Mouse (Mus musculus): ENCODE results near the gene 4930451I11Rik.

Gene 4930451I11Rik

GRCm38 (mm10) chr7:126799468-126800268, 31.8 kb downstream of the 4930451I11Rik start:
- DNase-seq (ENCODE audit: low read depth): no peak

DNA sequence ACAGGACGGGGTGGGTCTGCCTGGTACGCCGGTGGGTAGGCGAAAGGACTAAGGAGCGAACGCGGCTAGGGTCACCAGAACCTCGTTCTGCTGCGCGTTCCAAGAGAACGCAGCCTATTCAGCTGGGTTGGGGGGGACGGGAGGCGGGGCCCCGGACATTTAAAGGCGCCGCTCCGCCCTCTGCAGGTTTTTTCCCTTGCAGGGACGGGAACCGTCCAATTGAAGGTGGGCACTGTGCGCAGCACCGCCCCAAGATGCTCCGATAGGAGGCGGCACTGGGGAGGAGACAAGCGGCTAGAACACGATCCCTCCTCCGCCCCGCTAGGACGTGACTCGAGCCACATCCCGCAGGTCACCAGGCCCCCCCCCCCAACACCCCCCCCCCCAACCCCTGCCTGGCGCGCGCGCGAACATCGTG, 32.4 kb downstream of the 4930451I11Rik start:
- peak; percentile 98 for DNase-seq (ENCODE audit: low read depth)

- peak; percentile 78 for DNase-seq (ENCODE audit: low read depth)
Observed at GRCm38 (mm10) chr7:126798127-126799049, 33.1 kb downstream of the 4930451I11Rik start.

DNA sequence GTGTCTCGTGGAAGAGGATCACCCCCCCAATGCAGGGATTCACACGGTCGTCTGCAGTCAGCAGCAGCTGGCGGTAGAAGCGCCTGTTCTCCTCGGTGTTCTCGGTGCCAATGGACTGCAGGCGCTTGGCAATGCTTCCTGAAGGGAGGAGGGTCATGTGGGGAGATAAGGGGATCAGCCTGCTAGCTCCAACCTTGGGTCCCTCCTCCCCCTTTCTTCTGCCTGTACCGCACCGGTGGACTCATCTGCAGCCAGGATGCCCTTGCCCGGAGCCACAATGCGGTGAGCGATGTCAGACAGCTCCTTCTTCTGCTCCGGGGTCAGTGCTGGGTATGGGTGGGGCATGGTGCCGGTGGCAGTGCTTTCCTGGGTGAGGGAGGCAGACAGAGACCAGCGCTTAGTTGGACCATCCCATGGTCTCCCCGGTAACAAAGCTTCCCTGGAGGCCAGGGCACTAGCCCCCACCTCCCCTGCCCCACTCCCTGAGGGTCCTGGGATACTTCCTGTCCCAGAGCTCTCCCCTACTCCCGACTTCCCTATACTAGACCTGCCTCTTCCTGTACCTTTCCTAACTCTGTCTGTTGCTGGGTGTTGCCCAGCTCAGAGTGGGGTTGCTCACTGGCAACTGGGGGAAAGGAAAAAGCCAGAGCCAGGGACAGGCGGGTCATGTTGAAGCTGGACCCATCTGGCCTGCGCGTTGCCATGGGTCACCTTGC, 33.9 kb downstream of the 4930451I11Rik start, which contains the start of gene Fam57b:
Gene Fam57b (plus strand): TSS at position 258 of the 716 bp plus-strand sequence.
- DNase-seq (ENCODE audit: low read depth): peak; percentile 37

GRCm38 (mm10) chr7:126796350-126796932, 35.0 kb downstream of the 4930451I11Rik start:
- peak; percentile 71 for DNase-seq (ENCODE audit: low read depth)

DNA sequence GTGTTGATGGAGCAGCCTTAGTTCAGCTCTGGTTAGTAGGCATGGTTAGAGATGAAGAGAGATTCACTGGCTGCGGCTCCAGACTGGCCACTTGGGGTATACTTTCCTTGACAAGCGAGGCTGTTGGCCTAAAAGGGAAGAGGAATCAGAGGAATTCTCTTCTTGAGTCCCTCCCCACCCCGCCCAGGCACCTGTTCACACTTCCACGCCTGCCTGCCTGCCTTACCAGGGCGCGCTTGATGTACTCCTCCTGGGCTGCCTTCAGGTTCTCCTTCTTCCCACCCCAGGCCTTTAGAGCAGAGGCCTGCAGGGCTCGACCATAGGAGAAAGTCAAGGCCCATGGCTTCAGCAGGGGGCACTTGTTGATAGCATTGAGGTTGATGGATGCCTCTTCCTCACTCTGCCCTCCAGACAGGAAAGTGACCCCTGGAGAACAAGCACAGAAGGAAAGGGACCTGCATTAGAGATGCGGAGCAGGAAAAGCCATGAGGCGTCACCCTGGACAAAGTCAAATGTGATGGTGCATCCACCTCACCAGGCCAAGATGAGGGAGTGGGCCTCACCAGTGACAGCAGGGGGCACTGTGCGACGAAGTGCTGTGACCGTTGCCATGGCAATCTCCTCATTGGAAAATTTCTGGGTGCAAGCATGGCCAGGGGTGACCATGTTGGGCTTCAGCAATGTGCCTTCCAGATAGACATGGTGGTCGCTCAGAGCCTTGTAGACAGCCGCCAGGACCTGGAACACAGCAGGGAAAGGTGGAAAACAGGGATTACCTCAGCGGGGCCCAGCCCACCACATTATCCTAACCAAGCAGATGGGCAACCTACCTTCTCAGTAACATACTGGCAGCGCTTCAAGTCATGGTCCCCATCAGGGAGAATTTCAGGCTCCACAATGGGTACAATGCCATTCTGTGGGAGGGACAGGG, 35.8 kb downstream of the 4930451I11Rik start:
- DNase-seq (ENCODE audit: low read depth): no peak

DNA sequence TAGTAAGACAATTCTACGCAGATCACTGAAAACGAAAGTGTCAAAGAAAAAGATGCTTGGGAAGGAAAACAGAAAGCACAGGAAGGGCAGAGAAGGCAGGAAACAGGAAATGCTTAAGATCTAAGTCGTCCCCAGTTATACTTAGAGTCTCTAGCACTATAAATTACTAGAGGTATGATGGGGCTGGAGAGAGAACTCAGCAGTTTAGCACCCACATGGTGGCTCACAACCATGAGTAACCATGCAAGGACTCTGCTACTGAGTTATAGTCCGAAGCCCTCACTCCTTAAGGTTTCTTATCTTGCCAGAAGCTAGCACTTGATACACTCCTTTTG, 37.2 kb downstream of the 4930451I11Rik start:
- DNase-seq (ENCODE audit: low read depth): peak; percentile 78

DNA sequence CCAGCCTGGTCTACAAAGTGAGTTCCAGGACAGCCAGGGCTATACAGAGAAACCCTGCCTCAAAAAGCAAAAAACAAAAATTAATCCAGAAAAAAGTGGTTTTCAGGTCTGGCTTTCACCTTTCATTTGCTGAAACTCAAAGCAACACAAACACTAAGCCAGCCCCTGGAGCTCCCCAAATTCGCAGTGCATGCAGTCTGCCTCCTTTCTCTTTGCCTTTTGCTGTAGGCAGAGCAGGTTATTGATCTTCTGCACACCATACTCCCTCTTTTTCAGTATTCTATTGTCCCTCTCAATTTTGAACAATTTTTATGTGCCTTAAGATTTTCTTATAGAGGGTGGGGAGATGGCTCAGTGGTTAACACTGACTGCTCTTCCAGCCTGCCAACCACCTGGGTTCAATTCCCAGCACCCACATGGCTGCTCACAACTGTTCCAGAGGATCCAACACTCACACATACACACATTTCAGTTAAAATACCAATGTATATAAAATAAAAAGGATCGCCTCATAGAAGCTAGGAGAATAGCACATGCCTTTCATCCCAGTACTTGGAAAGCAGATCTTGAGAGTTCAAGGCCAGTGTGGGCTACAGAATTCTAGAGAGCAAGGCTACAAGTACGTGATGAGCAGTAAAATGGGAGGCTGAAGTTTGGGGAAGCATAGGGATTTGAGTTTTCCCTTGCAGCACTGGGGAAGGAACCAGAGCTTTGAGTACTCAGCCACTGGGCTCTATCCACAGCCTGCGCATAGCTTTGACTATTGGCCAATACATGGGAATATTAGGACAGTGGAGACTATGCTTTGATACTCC, 37.8 kb downstream of the 4930451I11Rik start:
- no peak for DNase-seq (ENCODE audit: low read depth)

DNA sequence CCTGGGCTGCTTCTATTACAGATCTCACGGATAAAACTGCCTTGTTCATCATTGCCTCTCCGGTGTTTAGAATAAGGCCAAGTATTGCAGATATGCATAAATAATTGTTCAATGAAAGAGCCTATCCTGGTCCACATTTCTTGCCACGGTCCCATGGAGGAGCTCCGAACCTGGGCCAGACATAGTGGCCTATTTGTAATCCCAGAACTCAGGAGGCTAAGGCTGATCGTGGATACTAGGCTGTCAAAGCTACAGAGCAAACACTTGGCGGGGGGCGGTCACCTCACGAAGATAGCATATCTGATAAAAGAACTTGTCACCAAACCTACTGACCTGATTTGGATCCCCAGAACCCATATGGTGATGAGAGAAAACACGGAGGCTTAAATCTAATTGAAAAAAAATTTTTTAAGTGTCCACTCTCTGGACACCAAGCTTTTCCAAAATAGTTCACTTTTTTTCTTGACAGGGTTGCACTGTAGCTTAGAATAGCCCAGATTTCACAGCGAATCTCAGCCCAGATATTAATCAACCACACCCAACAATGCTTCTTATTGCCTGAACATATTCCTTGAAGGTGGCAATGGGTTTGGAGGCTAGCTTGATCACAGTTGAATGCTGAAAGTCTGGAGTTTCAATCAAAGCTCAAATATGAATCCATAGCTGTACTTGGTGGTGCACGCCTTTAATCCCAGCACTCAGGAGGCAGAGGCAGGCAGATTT, 38.6 kb downstream of the 4930451I11Rik start:
- no peak for DNase-seq (ENCODE audit: low read depth)

DNA sequence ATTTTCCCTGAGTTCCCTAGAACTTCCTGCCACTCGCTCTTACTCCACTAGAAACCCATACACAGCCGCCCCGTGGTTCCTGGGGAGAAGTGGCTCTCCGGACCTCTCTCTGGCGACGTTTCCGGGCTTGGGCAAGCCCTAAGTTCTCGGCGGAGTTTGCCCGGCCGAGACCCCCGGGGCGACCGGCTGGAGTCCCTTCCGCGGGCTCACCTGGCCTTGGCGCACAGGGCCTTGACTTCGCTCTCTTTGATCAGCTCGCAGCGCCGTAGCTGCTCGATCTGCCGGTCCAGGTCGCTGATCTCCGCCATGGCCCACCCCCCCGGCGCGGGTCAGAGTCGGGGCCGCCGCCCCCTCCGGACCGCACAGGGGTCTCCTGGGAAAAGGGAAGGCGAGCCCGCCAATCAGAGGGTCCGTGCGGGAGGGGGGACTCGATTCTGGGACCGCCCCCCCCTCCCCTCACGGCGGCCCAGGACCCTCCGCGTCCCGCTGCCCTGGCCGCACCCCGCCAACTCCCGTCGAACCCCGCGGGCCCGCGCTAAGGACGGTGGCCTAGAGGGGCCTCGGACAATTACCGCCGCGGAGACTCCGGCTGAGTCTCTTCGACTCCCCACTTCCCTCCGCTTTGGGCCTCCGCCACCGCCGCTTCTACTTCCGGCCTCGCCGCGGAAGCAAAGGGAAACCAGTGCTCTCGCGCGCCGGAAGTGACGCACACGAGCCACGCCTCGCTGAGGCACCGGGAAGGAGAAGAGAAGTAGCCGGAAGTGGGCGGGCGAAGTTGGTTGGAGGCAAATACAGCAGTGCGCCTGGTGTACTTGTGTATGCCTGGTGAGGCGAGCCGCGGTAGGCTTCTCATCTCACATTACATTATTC, 39.4 kb downstream of the 4930451I11Rik start, which contains the start of gene Ppp4c:
Gene Ppp4c (minus strand): TSS at position 646 of the 870 bp plus-strand sequence.
- DNase-seq (ENCODE audit: low read depth): peak; percentile 99

- no peak for DNase-seq (ENCODE audit: low read depth)
Observed at GRCm38 (mm10) chr7:126789141-126789540, 42.3 kb downstream of the 4930451I11Rik start.

- no peak for DNase-seq (ENCODE audit: low read depth)
Observed at GRCm38 (mm10) chr7:126786142-126786541, 45.3 kb downstream of the 4930451I11Rik start.

DNA sequence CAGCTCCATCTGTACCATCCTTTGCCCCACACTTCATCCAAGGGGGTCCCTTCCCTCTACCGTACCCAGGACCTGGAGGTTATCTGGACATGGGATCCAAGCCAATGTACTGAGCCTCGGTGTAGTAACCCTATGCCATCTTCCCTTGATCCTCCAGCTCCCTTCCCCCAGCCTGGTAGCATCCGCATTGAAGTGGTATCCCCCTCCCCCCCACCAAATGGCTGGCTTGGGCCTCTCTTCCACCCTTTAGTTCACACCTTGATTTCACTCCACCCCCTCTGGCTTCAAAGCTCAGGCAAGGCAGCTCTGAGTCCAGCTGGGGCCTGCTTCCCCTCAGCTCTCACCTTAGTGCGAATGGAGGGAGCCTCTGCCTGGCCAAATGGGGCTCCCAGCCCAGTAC, 46.4 kb downstream of the 4930451I11Rik start:
- no peak for DNase-seq (ENCODE audit: low read depth)

DNA sequence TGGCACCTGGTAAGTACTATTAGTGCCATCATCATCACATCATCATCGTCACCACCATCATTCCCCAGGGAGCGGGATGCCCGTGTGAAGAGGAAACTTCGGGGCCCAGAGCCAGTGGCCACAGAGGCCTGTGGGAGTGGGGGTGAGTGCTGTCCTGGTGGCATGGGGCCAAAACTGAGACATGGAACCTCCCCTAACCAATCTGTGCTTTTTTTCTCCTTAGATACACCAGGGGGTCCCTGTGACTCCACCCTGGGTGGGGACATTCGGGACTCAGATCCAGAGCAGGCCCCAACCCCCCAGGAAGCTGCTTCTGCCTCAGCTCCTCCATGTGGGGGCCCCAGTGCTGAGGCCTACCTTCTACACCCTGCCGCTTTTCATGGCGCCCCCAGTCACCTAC, 47.0 kb downstream of the 4930451I11Rik start:
- DNase-seq (ENCODE audit: low read depth): no peak

- no peak for DNase-seq (ENCODE audit: low read depth)
Observed at GRCm38 (mm10) chr7:126782693-126783092, 48.7 kb downstream of the 4930451I11Rik start.

GRCm38 (mm10) chr7:126781661-126782370, 49.6 kb downstream of the 4930451I11Rik start:
- DNase-seq (ENCODE audit: low read depth): no peak

GRCm38 (mm10) chr7:126780971-126781635, 50.3 kb downstream of the 4930451I11Rik start, which contains the start of gene Tbx6:
TSS of gene Tbx6 (plus strand) at chr7:126781483.
- DNase-seq (ENCODE audit: low read depth): no peak

All from induced T-regulatory cell, adult 2 months (primary cell).